Mouse (Mus musculus) G1E (cell line): ENCODE results near the gene Fstl4. TPM values are rescaled to one million over a fixed set of nuclear protein-coding genes. Genes with fewer than 3 reads are reported as not detected.

Experiments used
- ATAC-seq: 2 replicates; pipeline ENCODE4 v1.8.0; 2016; ENCODE audit warnings: mild to moderate bottlenecking; ENCODE audit not compliant: insufficient number of reproducible peaks, poor library complexity, low FRiP score, severe bottlenecking; ENCODE audit errors: extremely low read depth
- DNase-seq: peaks from one replicate; pipeline ENCODE4 v3.0.0; 2012; ENCODE audit warnings: low spot score
- H3K27me3 ChIP-seq: 2 replicates; pipeline ENCODE4 v1.6.1; 2012; ENCODE audit warnings: mild to moderate bottlenecking, low read length, inconsistent platforms; ENCODE audit not compliant: insufficient read depth
- H3K36me3 ChIP-seq: replicated peaks from 2 replicates; pipeline ENCODE3; 2012; ENCODE audit warnings: mild to moderate bottlenecking, inconsistent platforms
- H3K4me1 ChIP-seq: 2 replicates; pipeline ENCODE4 v1.6.1; 2012; ENCODE audit warnings: low read depth, low read length, inconsistent platforms, mixed read lengths; ENCODE audit not compliant: insufficient read depth
- H3K4me3 ChIP-seq: 2 replicates; pipeline ENCODE4 v1.5.1; 2012; ENCODE audit warnings: low read depth, mild to moderate bottlenecking, inconsistent platforms, low read length, moderate library complexity, mixed read lengths
- H3K9me3 ChIP-seq: replicated peaks from 2 replicates; pipeline ENCODE4 v1.6.1; 2012; ENCODE audit warnings: inconsistent platforms
- CTCF ChIP-seq: IDR thresholded peaks from 2 replicates; pipeline ENCODE4 v1.5.1; 2012; ENCODE audit warnings: low read depth, low read length, inconsistent platforms, mixed read lengths
- GATA1 ChIP-seq: IDR thresholded peaks from 2 replicates; pipeline ENCODE4 v1.6.1; 2012; ENCODE audit warnings: borderline replicate concordance, low read length, inconsistent platforms, mixed read lengths
- GATA2 ChIP-seq: IDR thresholded peaks from 2 replicates; pipeline ENCODE4 v1.6.1; 2012; ENCODE audit warnings: low read depth, low read length, inconsistent platforms, borderline replicate concordance
- POLR2AphosphoS5 ChIP-seq: IDR thresholded peaks from 2 replicates; pipeline ENCODE4 v1.6.1; 2012; ENCODE audit warnings: low read depth, low read length, inconsistent platforms; ENCODE audit not compliant: insufficient replicate concordance
- TAL1 ChIP-seq: conservative IDR thresholded peaks from 2 replicates; pipeline ENCODE4 v1.6.1; 2012; ENCODE audit warnings: low read depth, low read length, inconsistent platforms, mixed read lengths
- polyA plus RNA-seq: library from polyadenylated mRNA; stranded (reverse); fragments of >175 nt; gene quantifications from 2 replicates; pipeline ENCODE4 v1.2.3, GENCODE M21; 2012
- total RNA-seq, 2 experiments: library from RNA; stranded (forward) in 1 of 2; stranded (reverse) in 1 of 2; fragments of 200-1000 nt in 1 of 2; fragments of >200 nt in 1 of 2; fragmentation: Nextera tagmentation in 1 of 2; gene quantifications; 2 replicates each; pipeline ENCODE4 v1.2.3; 2014 to 2017

Gene Fstl4
- total and polyA plus RNA-seq, 3 experiments = 0.05 TPM; not detected in 2

DNA sequence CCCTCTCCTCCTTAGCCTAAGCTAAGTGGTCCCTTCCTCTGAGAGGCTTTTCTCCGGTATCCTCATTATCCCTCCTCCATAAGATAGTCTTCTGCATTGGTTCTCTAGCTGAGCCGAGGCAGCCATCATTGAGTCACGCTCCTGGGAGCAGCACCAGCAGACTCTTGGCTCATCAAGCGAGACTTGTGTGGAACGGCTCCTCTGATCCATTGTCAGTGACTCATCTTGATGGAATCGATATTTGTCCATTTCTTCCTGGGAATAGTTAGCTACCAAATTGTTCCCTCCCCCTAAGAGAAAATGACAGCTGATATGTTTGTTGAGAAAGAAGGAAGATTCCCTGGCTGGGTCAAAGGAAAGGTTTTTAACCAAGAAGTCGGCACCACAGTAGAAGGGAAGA is 17.2 kb upstream of the Fstl4 start:
- ATAC-seq = no peak
- Histone ChIP-seq H3K27me3 (no peaks in the 10 kb centered on the region), H3K4me3 (no peak overlapping the region), H3K9me3 (no peaks in the 10 kb centered on the region), H3K36me3 (no peaks in the 10 kb centered on the region), H3K4me1 (no peaks in the 10 kb centered on the region)
- TF ChIP-seq GATA2 = no peak
- no peak for DNase-seq

DNA sequence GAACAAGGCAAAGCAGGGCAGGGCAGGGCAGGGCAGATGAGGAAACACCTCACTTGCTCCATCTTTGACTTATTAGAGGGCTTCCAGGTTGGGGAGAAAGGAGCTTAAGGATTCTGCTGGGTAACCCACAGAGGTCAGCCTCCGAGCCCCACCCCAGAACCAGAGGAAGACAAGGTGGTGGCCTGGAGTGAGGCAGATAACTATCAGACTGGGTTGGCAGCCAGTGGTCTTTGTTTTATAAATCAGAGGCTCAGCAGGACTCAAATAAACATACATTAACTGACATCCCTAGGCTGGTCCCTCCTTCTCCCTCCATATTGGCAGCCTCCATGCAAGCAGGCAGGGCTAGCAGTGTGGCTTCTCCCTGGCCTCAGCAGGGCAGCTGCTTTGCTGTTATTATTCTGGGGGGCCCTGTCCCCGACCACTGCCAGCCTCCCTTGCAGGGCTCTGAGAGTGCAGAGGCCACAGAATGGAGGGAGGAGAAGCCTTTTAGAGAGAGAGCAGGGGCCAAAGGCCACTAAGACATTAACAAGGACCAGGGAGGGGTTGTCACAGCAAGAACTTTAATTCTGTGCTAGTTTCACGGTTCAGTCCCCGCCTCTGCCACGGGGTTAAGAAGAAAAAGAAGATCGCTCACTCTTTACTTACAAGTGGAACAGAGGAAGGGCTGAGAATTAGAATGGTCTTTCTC is 16.5 kb upstream of the Fstl4 start:
- no peak for TF ChIP-seq CTCF
- no peak for TF ChIP-seq POLR2AphosphoS5
- TF ChIP-seq GATA2 = no peak
- TF ChIP-seq GATA1 = no peak
- TF ChIP-seq TAL1 = no peak
- no peaks in the 10 kb centered on the region for H3K4me1 ChIP-seq
- no peaks in the 10 kb centered on the region for H3K27me3 ChIP-seq
- H3K9me3 ChIP-seq = no peaks in the 10 kb centered on the region
- no peak overlapping the region for H3K4me3 ChIP-seq
- ATAC-seq = no peak
- no peak for DNase-seq
- H3K36me3 ChIP-seq = no peaks in the 10 kb centered on the region

DNA sequence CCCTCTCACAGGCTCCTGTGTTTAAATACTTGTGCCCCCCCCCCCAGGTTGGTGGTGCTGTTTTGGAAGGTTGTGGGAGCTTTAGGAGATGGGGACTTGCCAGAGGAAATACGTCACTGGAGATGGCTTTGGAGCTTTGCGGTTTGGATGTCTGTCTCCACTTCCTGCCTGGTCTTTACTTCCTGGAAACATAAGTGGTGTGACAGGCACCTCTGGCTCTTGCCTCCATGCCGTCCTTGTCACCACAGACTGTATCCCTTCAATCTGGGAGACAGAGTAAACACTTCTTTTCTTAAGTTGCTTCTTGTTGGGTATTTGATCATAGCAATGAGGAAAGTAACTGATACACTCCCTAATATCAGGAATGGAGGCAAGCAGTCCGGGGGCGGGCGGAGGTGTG is 14.4 kb upstream of the Fstl4 start:
- no peaks in the 10 kb centered on the region for H3K9me3 ChIP-seq
- DNase-seq = no peak
- no peaks in the 10 kb centered on the region for H3K27me3 ChIP-seq
- no peak for TF ChIP-seq TAL1
- TF ChIP-seq POLR2AphosphoS5 = no peak
- no peaks in the 10 kb centered on the region for H3K36me3 ChIP-seq
- ATAC-seq = no peak
- H3K4me3 ChIP-seq = no peak overlapping the region
- H3K4me1 ChIP-seq = no peaks in the 10 kb centered on the region

DNA sequence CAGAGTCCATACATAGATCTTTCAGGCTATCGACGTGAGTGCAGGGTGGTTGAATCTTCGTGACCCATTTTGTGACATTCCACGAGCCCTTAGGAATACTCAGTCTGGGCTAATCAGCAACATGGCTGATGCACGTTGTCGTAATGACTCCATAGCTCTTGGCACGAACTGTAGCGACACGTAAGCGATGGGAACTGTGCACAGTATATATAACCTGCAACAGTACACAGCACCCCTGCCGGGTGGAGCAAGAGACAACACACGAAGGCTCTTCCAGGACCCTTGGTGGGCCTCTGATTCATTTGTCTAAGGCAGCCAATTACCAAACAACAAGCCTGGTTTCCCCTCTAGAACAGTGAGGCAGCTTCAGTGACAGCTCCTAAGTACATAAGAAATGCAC is 11.9 kb upstream of the Fstl4 start:
- TF ChIP-seq GATA2 (no peak), CTCF (no peak), POLR2AphosphoS5 (no peak), TAL1 (no peak), GATA1 (no peak)
- Histone ChIP-seq H3K4me1 (no peaks in the 10 kb centered on the region), H3K36me3 (no peaks in the 10 kb centered on the region), H3K4me3 (no peak overlapping the region), H3K27me3 (no peaks in the 10 kb centered on the region), H3K9me3 (no peaks in the 10 kb centered on the region)
- ATAC-seq (no peak), DNase-seq (no peak)

DNA sequence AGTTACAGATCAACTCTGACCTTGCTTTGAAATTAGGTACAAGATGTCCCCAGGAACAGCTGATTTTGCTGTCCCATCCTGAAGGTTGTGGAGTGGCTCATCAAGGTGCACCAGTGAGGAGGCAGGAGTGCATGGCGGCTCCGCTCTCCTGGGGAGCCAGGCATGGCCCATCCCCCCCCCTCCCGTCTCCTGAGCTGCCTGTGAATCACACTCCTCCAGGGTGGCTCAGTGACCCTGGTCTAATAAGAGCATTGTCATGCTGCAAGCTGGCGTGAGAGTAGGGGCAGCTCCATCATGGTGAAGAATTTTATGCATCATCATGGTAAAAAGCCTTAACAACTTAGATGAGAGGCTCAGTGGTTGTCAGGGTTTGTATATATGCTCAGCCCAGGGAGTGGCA is 11.2 kb upstream of the Fstl4 start:
- DNase-seq = no peak
- no peak for ATAC-seq
- no peaks in the 10 kb centered on the region for H3K4me1 ChIP-seq
- no peak overlapping the region for H3K4me3 ChIP-seq
- TF ChIP-seq TAL1 (no peak), GATA1 (no peak), CTCF (no peak), POLR2AphosphoS5 (no peak), GATA2 (no peak)
- no peaks in the 10 kb centered on the region for H3K9me3 ChIP-seq
- H3K27me3 ChIP-seq = no peaks in the 10 kb centered on the region
- H3K36me3 ChIP-seq = no peaks in the 10 kb centered on the region

- DNase-seq (no peak), ATAC-seq (no peak)
- no peaks in the 10 kb centered on the region for H3K4me1 ChIP-seq
- no peaks in the 10 kb centered on the region for H3K27me3 ChIP-seq
- H3K4me3 ChIP-seq = no peak overlapping the region
- H3K9me3 ChIP-seq = no peaks in the 10 kb centered on the region
- no peaks in the 10 kb centered on the region for H3K36me3 ChIP-seq
- TF ChIP-seq CTCF = no peak
Measured at GRCm38 (mm10) chr11:52761800-52762199, 2.6 kb upstream of the Fstl4 start.

- no peaks in the 10 kb centered on the region for H3K27me3 ChIP-seq
- H3K4me1 ChIP-seq = no peaks in the 10 kb centered on the region
- no peak overlapping the region for H3K4me3 ChIP-seq
- DNase-seq = no peak
- H3K36me3 ChIP-seq = no peaks in the 10 kb centered on the region
- no peak for TF ChIP-seq POLR2AphosphoS5
- TF ChIP-seq GATA2 = no peak
- no peak for TF ChIP-seq CTCF
- no peak for TF ChIP-seq TAL1
- no peak for TF ChIP-seq GATA1
- ATAC-seq = no peak
- H3K9me3 ChIP-seq = no peaks in the 10 kb centered on the region
Measured at GRCm38 (mm10) chr11:52764894-52765677, 652 bp downstream of the Fstl4 start.
